Mouse (Mus musculus): ENCODE results near the gene Adamts3.

GRCm38 (mm10) chr5:89884991-89885390 lies 1.9 kb upstream of the Adamts3 start:
- no peak for TF ChIP-seq POLR2A (IDR thresholded peaks at IDR 0.05; ENCODE audit: insufficient read length, low read depth)
- no peak for TF ChIP-seq E2F4 (IDR thresholded peaks at IDR 0.05; ENCODE audit: insufficient read depth)
- TF ChIP-seq USF1 (IDR thresholded peaks at IDR 0.05; ENCODE audit: low read depth): no peak

Data from myocyte (in vitro differentiated cells).